Mouse (Mus musculus) frontal cortex, adult 2 months (tissue): Measurements from ENCODE around the gene 4930590J08Rik. TPM values are rescaled to one million over a fixed set of nuclear protein-coding genes. Genes with fewer than 3 reads are reported as not detected.
A peak's percentile ranks its signal among the peaks of the same experiment; 100 is the strongest.
"Not testable (repeated sequence)": the region's sequence is repeated elsewhere in the genome, so short reads cannot be mapped to it uniquely, and the experiment has no call there.

ENCODE experiments used
- DNase-seq, 2 experiments: peaks; one replicate each; pipeline ENCODE4 v3.0.0; 2022; ENCODE audit warnings: low spot score in 1 of 2; ENCODE audit errors: extremely low spot score in 1 of 2
- polyA plus RNA-seq: library from polyadenylated mRNA; depleted of rRNA; stranded (reverse); fragments of >200 nt; gene quantifications from 2 replicates; pipeline ENCODE4 v1.2.3, GENCODE M21; 2012; rRNA removed

4930590J08Rik gene
- 2.0 and 2.2 TPM in 2 replicates for polyA plus RNA-seq

- not testable (repeated sequence) for DNase-seq
Measured at GRCm38 (mm10) chr6:91902509-91902908, at the start of gene 4930590J08Rik. 4930590J08Rik (plus strand) TSS chr6:91902809.

GRCm38 (mm10) chr6:91858339-91858738 lies 44.3 kb upstream of the 4930590J08Rik start:
- DNase-seq, result no peak

- DNase-seq, result no peak
Measured at GRCm38 (mm10) chr6:91862848-91863247, 39.8 kb upstream of the 4930590J08Rik start.

GRCm38 (mm10) chr6:91864595-91864994 lies 38.0 kb upstream of the 4930590J08Rik start:
- DNase-seq, result no peak

- DNase-seq, result peak; percentile 66 to 71
Measured at GRCm38 (mm10) chr6:91865601-91866000, 37.0 kb upstream of the 4930590J08Rik start.

GRCm38 (mm10) chr6:91868091-91868490 lies 34.5 kb upstream of the 4930590J08Rik start:
- no peak for DNase-seq

GRCm38 (mm10) chr6:91872781-91873180 lies 29.8 kb upstream of the 4930590J08Rik start:
- DNase-seq, result no peak

- peak; percentile 93 to 99 for DNase-seq
Measured at GRCm38 (mm10) chr6:91877885-91878651, 24.5 kb upstream of the 4930590J08Rik start, which contains the start of gene Ccdc174. Ccdc174 (plus strand) TSS chr6:91878053.

GRCm38 (mm10) chr6:91883859-91884258 lies 18.8 kb upstream of the 4930590J08Rik start:
- DNase-seq, result no peak

- no peak for DNase-seq
Measured at GRCm38 (mm10) chr6:91889255-91889906, 13.2 kb upstream of the 4930590J08Rik start.

GRCm38 (mm10) chr6:91890615-91891014 lies 12.0 kb upstream of the 4930590J08Rik start:
- DNase-seq, result no peak

- DNase-seq, result peak in 1 of 2 experiments; percentile 42
Measured at GRCm38 (mm10) chr6:91891776-91892175, 10.8 kb upstream of the 4930590J08Rik start.

- no peak for DNase-seq
Measured at GRCm38 (mm10) chr6:91896783-91897182, 5.8 kb upstream of the 4930590J08Rik start.

- DNase-seq, result peak; percentile 55 to 90
Measured at GRCm38 (mm10) chr6:91901505-91901904, 1.1 kb upstream of the 4930590J08Rik start.

- no peak for DNase-seq
Measured at GRCm38 (mm10) chr6:91914011-91914410, 11.4 kb downstream of the 4930590J08Rik start.

- peak; percentile 46 to 71 for DNase-seq
Measured at GRCm38 (mm10) chr6:91917286-91917685, 14.7 kb downstream of the 4930590J08Rik start.

GRCm38 (mm10) chr6:91917716-91918115 lies 15.1 kb downstream of the 4930590J08Rik start:
- no peak for DNase-seq

- no peak for DNase-seq
Measured at GRCm38 (mm10) chr6:91931231-91931630, 28.6 kb downstream of the 4930590J08Rik start.

GRCm38 (mm10) chr6:91938491-91938890 lies 35.9 kb downstream of the 4930590J08Rik start:
- no peak for DNase-seq

GRCm38 (mm10) chr6:91948426-91948825 lies 45.8 kb downstream of the 4930590J08Rik start:
- DNase-seq, result no peak

- not testable (repeated sequence) for DNase-seq
Measured at GRCm38 (mm10) chr6:91958015-91958414, 55.4 kb downstream of the 4930590J08Rik start.
